Mouse (Mus musculus) liver, postnatal 0 days (tissue): Measurements from ENCODE around the gene Rimbp3.

Experiments used
- CTCF ChIP-seq: sonication (generic); IDR thresholded peaks from 2 replicates; pipeline ENCODE4 v1.5.1; 2016; ENCODE audit warnings: antibody characterized with exemption, low read depth
- EP300 ChIP-seq: IDR thresholded peaks from 2 replicates; pipeline ENCODE4 v1.6.1; 2016; ENCODE audit warnings: antibody characterized with exemption, low read depth, mild to moderate bottlenecking

GRCm38 (mm10) chr16:17208389-17209361, at the start of gene Rimbp3:
- peak; percentile 90 for TF ChIP-seq CTCF
- TF ChIP-seq EP300 = no peak
